Mouse (Mus musculus): ENCODE data around the gene Pced1b.
A peak's percentile ranks its signal among the peaks of the same experiment; 100 is the strongest.

Gene Pced1b

GRCm38 (mm10) chr15:97407496-97408454 lies 160.9 kb downstream of the Pced1b start:
- no peak for DNase-seq

- DNase-seq: no peak
Observed at GRCm38 (mm10) chr15:97411136-97411535, 164.2 kb downstream of the Pced1b start.

DNA sequence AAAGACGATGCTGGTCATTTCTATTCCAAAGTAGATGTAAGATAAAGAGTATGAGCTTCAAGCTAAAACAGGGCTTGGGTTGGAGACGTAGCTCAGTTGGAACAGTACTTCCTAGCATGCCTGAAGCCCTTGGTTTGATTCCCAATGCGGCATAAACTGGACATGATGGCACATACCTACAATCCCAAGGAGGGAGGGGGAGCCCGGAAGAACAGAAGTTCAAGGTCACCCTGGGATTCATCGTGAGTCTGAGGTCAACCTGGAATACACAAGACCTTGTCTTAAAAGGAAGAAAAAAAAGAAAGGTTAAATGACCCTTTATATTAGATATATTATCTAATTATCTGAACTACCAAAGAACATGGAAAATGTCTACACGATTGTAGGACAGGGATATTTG lies 164.8 kb downstream of the Pced1b start:
- no peak for DNase-seq

DNA sequence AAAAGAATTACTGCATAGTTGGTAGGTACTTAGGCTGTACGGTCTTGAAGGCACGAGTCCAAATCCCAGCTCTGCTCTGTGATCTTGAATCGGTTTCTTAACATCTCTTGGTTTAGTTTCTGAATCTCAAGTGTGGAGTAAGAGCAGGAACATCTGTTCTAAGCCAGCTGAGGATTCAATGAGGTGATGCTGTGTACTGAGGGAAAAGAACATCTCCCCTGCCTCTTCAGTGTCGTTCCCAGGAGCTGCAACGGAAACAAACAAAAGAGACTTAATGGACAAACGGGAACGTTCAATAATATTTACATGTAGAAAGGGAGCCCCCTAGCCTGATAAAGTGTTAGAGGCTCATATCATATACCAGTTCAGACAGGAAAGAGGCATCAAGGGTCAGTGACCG lies 165.4 kb downstream of the Pced1b start:
- no peak for DNase-seq

DNA sequence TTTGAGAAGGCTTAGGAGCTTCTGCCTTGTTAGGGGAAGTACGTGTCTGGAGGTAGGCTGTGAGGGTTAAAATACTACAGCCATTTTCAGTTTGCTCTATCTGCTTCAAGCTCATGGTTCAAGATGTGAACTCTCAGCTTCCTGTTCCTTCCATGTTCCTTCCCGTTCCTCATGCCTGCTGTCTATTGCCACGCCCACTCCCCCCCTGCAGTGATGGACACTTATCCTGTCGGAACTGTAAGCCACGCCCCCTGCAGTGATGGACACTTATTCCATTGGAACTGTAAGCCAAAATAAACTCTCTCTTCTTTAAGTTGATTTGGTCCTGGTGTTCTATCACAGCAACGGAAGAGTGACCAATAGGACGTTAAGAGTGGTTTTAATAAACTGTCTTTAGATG lies 166.0 kb downstream of the Pced1b start:
- no peak for DNase-seq

DNA sequence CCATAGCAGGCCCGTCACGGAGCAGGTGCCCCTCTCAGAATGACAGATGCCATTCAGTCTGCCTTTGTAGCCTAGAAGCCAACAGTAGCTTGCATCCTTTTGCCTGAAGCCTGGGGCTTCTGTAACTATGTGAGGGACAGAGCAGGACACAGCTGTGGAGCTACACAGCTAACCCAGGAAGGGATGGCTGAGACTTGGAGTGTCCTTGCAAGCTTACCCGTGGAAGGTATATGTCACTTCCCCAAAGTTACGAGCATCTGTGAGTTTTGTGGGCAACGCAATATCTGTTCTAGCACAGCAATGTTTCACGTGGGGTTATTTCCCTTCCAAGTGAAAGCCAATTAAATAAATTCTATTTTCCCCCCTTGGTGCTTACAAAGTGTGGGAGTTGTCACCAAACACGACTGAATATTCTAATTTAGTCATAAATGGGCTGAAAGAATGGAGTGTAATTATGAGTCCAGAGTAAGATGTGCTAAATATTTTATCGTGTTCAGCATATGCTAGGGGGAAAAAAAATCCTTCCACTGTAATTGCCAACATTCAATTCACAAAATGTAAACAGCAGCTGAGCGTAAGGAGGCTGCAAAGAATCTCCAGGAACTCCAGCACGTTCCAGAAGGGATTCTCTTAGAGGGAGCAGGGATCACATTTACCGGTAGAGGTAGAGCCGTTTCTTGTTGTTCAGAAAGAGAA lies 168.0 kb downstream of the Pced1b start:
- no peak for DNase-seq

GRCm38 (mm10) chr15:97415426-97415946 lies 168.6 kb downstream of the Pced1b start:
- peak; percentile 70 for DNase-seq

DNA sequence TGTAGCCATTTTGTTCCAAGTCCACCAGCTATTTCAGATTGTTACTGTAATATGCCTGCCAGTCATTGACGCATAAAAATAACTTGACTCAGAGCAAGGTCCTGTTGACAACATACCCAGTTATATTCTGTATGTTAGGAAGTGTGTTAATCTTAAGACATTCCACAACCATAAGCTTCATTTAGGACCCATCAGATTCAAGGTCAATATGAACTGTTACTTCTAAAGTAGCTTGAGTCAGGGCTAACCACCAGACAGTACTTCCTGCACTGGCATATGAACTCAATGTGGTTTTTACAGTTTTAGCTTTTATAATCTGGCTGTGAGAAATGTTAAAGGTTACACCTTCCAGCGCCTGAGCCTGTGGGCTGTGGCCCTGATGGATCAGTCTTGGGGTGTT lies 173.4 kb downstream of the Pced1b start:
- DNase-seq: no peak

GRCm38 (mm10) chr15:97421533-97421932 lies 174.6 kb downstream of the Pced1b start:
- peak; percentile 63 for DNase-seq

DNA sequence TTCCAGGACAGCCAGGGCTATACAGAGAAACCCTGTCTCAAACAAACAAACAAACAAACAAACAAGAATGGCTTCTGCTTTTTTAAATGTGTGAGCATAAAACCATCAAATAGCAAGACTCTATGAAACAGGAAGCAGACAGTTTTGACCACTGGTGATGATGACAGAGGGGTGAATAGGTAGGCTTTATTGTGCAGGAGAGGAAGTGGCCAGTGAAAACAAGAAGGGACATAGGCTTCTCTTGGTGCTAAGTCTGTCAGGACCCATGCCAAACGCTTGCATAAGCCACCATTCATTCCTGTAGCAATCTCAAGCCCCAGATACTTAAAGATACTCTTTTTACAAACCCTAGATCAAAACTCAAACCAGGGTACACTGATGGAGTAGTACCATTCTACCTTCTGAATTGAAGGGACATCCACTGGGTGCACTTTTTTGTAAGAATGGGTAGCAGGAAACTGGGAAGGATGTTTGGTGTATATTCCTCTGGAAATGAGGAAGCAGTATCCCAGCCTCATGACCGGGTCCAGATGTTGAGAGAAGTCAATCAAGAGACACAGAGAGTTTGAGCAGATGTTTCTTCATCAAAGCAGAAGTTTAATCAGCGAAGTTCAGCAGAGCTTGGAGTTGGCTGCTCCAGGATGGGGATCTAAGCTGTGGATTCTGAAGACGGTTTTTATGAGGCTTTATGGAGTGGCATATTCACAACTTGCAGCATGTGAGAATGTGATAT lies 175.5 kb downstream of the Pced1b start:
- no peak for DNase-seq

DNA sequence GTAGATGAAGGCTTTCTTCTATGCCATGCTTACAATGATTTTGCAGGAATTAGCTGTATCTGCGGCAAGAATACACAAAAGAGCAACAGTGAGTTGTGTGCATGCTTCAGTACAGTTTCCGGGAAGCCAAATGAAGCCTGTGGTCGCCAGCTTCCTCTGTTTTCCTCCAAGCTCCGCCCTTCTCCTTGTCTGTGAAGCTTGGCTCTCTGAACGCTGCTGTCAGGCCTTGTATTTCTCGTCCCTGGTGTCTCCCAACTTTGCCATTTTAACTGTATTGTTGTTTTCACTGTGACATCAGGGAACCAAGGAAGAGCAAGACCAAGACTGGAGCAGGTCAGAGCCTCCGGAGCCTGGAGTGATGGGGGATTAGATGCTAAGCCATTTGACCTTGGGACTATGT lies 177.5 kb downstream of the Pced1b start:
- no peak for DNase-seq

DNA sequence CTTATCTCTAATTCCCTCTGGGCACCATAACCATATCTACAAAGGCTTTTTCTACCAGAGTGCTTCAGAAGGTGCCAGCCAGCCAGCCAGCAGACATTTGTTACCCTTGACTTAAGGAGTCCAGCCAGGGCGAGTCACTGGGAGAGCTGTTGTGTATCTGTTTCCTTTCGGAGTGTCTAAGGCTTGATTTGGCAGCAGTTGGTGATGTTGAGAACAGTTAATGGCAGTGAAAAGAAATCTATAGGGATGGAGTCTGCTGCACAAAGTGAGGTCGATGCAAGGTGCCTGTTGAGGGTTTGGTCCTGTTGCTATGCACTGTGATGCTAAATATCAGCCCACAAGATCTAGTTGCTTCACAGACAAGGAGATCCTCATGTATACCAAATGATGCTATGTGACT lies 178.1 kb downstream of the Pced1b start:
- DNase-seq: no peak

GRCm38 (mm10) chr15:97429201-97429900 lies 182.4 kb downstream of the Pced1b start:
- DNase-seq: peak; percentile 71

DNA sequence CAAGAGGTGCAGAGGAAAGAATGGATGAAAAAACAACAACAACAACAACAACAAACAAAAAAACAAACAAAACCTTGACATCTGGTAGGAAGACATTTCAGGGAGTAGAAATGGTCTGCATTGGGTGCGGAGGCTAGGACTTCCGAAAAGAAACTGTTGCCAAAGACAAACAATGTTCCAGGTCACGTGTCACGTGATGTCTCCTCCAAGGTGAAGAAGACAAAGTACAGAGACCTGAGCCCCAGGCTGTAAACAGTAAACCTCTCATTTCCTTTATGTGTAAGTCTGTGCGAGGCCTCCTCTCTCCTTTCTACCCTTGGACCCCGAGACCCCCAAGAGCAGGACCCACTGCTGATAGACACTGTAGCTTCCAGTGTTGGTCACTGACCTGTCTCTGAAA lies 184.6 kb downstream of the Pced1b start:
- DNase-seq: peak; percentile 29

DNA sequence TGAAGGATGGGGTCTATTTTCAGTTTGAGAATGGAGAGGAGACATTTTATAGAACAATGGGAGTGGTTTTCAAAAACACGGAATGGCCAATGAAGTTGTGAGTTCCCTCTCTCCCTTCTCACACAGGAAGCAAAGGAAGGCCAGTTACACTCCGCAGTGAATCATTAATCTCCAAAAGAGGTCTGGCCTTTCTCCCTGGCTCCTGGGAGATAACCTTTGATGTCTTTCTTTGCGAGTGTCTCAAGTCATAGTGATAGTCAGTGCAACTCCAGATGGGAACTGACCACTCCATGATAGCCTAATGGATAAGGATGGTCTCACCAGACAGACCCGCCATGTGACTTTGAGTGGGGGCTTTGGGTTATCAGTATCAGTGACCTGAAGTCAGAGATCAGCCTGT lies 185.3 kb downstream of the Pced1b start:
- DNase-seq: peak; percentile 52

Data from kidney, adult 9 months (tissue).